Mouse (Mus musculus): Measurements from ENCODE around the gene Tdrd12. TPM values are rescaled to one million over a fixed set of nuclear protein-coding genes. Genes with fewer than 3 reads are reported as not detected.

Tdrd12 gene
- polyA plus RNA-seq, 1 experiment: not detected

DNA sequence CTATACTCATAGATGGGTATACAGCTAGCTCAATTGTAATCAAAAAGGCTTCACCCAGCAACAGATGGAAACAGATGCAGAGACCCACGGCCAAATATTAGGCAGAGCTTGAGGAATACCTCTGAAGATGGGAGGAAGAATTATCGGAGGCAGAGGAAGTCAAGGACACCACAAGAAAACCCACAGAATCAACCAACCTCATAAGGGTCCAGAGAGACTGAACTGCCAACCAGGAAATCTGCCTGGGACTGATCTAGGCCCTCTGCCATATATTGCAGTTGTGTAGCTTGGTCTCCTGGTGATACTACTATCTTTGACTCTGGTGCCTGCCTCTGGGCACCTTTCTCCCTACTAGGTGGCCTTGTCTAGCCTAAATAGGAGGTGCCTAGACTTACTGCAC, 10.8 kb downstream of the Tdrd12 start:
- no peak overlapping the region for H3K4me3 ChIP-seq
- no peak overlapping the region for H3ac ChIP-seq (ENCODE audit: control insufficient read depth, insufficient read length)
- no peak for TF ChIP-seq POLR2AphosphoS2 (IDR thresholded peaks at IDR 0.05; ENCODE audit: insufficient read length, low read depth)
- TF ChIP-seq SRF (IDR thresholded peaks at IDR 0.05; ENCODE audit: control insufficient read depth, insufficient read length, low read depth): no peak
- no peak for TF ChIP-seq MAX (IDR thresholded peaks at IDR 0.05; ENCODE audit: low read depth)
- TF ChIP-seq E2F4 (IDR thresholded peaks at IDR 0.05; ENCODE audit: insufficient read depth): no peak
- no peak for TF ChIP-seq REST (IDR thresholded peaks at IDR 0.05; ENCODE audit: insufficient read depth, insufficient read length)
- TF ChIP-seq USF1 (IDR thresholded peaks at IDR 0.05; ENCODE audit: low read depth): no peak
- no peak for TF ChIP-seq MYOD1 (IDR thresholded peaks at IDR 0.05; ENCODE audit: control insufficient read depth in 1 of 3, insufficient read length in 2 of 3, low read depth in 2 of 3)
- no peak for TF ChIP-seq MYOG (IDR thresholded peaks at IDR 0.05; ENCODE audit: control insufficient read depth in 1 of 3, insufficient read depth in 1 of 3, insufficient read length in 2 of 3, low read depth in 2 of 3)
- no peak for TF ChIP-seq POLR2A (IDR thresholded peaks at IDR 0.05; ENCODE audit: insufficient read length, low read depth)
- TF ChIP-seq TCF12 (IDR thresholded peaks at IDR 0.05; ENCODE audit: insufficient read depth, poor library complexity, severe bottlenecking): no peak
- TF ChIP-seq CEBPB (IDR thresholded peaks at IDR 0.05; ENCODE audit: insufficient read depth, poor library complexity, severe bottlenecking): no peak
- TF ChIP-seq TCF3 (IDR thresholded peaks at IDR 0.05; ENCODE audit: insufficient read length, low read depth): no peak
- no peak overlapping the region for H3K4me2 ChIP-seq (ENCODE audit: low read depth)
- H3K27me3 ChIP-seq (ENCODE audit: control insufficient read depth, insufficient read depth, insufficient read length): peaks cover 3% of the 10 kb centered on the region
- no peaks in the 10 kb centered on the region for H3K36me3 ChIP-seq (ENCODE audit: control insufficient read depth, insufficient read depth)
- no peaks in the 10 kb centered on the region for H3K79me2 ChIP-seq (ENCODE audit: control insufficient read depth, insufficient read depth)

DNA sequence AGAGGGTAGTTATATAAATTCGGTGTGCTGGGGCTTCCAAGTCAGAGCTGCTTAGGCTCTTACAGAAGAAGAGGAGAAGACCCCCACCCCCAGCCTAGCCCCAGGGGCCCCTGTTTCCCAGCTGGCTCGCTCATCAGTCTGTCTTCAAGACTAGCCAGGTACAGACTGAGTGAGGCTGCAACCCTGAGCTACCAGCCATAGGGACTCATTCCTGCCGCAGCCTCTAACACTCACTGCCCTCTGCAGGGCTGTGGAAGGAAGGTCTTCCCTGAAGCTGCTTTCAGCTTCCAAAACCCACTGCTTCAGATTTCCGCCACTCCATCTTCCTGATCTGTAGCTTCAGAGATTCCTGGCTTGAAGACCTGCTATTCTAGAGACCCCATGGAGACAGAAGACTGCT, 35.5 kb downstream of the Tdrd12 start:
- Histone ChIP-seq H3K36me3 (ENCODE audit: control insufficient read depth, insufficient read depth) (no peaks in the 10 kb centered on the region), H3K4me2 (ENCODE audit: low read depth) (no peak overlapping the region)

DNA sequence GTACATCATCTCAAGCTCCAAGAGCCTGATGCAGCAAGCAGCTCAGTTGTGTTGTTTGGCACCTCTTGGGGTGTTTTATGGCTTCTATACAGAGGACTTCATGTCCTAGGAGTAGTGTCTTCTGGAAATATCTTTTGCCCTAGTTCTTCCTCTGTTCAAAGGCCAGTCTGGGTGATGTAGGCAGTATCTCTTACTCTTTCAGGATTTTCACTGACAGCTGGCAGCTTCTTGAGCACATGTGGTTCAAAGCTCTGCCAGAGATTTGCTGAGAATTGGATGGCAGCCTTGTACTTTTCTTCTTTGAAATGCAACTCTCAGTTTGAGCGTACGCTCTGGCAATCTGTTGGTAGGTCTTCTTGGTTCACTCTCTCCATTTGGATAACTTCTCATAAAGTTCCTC, 40.0 kb downstream of the Tdrd12 start:
- no peak overlapping the region for H3ac ChIP-seq (ENCODE audit: control insufficient read depth, insufficient read length)
- TF ChIP-seq SRF (IDR thresholded peaks at IDR 0.05; ENCODE audit: control insufficient read depth, insufficient read length, low read depth) (no peak), USF1 (IDR thresholded peaks at IDR 0.05; ENCODE audit: low read depth) (no peak), TCF3 (IDR thresholded peaks at IDR 0.05; ENCODE audit: insufficient read length, low read depth) (no peak), MYOD1 (IDR thresholded peaks at IDR 0.05; ENCODE audit: control insufficient read depth in 1 of 3, insufficient read length in 2 of 3, low read depth in 2 of 3) (no peak), CEBPB (IDR thresholded peaks at IDR 0.05; ENCODE audit: insufficient read depth, poor library complexity, severe bottlenecking) (no peak), E2F4 (IDR thresholded peaks at IDR 0.05; ENCODE audit: insufficient read depth) (no peak), POLR2A (IDR thresholded peaks at IDR 0.05; ENCODE audit: insufficient read length, low read depth) (no peak), TCF12 (IDR thresholded peaks at IDR 0.05; ENCODE audit: insufficient read depth, poor library complexity, severe bottlenecking) (no peak), POLR2AphosphoS2 (IDR thresholded peaks at IDR 0.05; ENCODE audit: insufficient read length, low read depth) (no peak), MAX (IDR thresholded peaks at IDR 0.05; ENCODE audit: low read depth) (no peak), REST (IDR thresholded peaks at IDR 0.05; ENCODE audit: insufficient read depth, insufficient read length) (no peak), MYOG (IDR thresholded peaks at IDR 0.05; ENCODE audit: control insufficient read depth in 1 of 3, insufficient read depth in 1 of 3, insufficient read length in 2 of 3, low read depth in 2 of 3) (no peak)

More for the DNA sequence above, 35.5 kb downstream of the Tdrd12 start:
- H3K4me3 ChIP-seq: no peak overlapping the region
- TF ChIP-seq E2F4 (IDR thresholded peaks at IDR 0.05; ENCODE audit: insufficient read depth): no peak
- TF ChIP-seq MAX (IDR thresholded peaks at IDR 0.05; ENCODE audit: low read depth): no peak
- no peak for TF ChIP-seq TCF3 (IDR thresholded peaks at IDR 0.05; ENCODE audit: insufficient read length, low read depth)
- no peak for TF ChIP-seq POLR2A (IDR thresholded peaks at IDR 0.05; ENCODE audit: insufficient read length, low read depth)
- no peak for TF ChIP-seq USF1 (IDR thresholded peaks at IDR 0.05; ENCODE audit: low read depth)
- no peak for TF ChIP-seq REST (IDR thresholded peaks at IDR 0.05; ENCODE audit: insufficient read depth, insufficient read length)
- no peak for TF ChIP-seq TCF12 (IDR thresholded peaks at IDR 0.05; ENCODE audit: insufficient read depth, poor library complexity, severe bottlenecking)
- no peak for TF ChIP-seq POLR2AphosphoS2 (IDR thresholded peaks at IDR 0.05; ENCODE audit: insufficient read length, low read depth)
- no peak for TF ChIP-seq CEBPB (IDR thresholded peaks at IDR 0.05; ENCODE audit: insufficient read depth, poor library complexity, severe bottlenecking)
- H3K79me2 ChIP-seq (ENCODE audit: control insufficient read depth, insufficient read depth): no peaks in the 10 kb centered on the region
- H3K27me3 ChIP-seq (ENCODE audit: control insufficient read depth, insufficient read depth, insufficient read length): peaks cover 17% of the 10 kb centered on the region
- no peak overlapping the region for H3ac ChIP-seq (ENCODE audit: control insufficient read depth, insufficient read length)

DNA sequence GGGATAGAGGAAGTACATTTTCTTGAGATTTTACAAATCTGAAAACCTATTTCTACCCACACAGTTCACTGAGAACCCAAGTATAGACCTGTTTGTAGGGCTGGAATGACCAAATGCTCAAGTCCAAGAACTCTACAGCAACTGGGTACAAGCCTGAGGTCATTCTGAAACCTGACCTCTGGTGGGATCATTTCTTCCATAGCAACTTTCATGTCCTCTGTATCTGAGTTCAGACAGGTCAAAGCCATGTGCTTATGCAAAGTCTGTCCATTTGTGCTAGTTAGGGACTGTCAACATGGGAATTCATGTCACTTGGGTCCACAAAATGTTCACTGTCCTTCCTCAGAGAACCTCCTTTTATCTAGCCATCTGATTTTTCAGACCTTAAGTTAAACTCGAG, 46.5 kb downstream of the Tdrd12 start:
- Histone ChIP-seq H3K79me2 (ENCODE audit: control insufficient read depth, insufficient read depth) (no peaks in the 10 kb centered on the region), H3K4me3 (no peak overlapping the region), H3K36me3 (ENCODE audit: control insufficient read depth, insufficient read depth) (no peaks in the 10 kb centered on the region), H3ac (ENCODE audit: control insufficient read depth, insufficient read length) (no peak overlapping the region), H3K27me3 (ENCODE audit: control insufficient read depth, insufficient read depth, insufficient read length) (peaks cover 14% of the 10 kb centered on the region), H3K4me2 (ENCODE audit: low read depth) (no peak overlapping the region)
- TF ChIP-seq TCF12 (IDR thresholded peaks at IDR 0.05; ENCODE audit: insufficient read depth, poor library complexity, severe bottlenecking) (no peak), POLR2A (IDR thresholded peaks at IDR 0.05; ENCODE audit: insufficient read length, low read depth) (no peak), E2F4 (IDR thresholded peaks at IDR 0.05; ENCODE audit: insufficient read depth) (no peak), MYOG (IDR thresholded peaks at IDR 0.05; ENCODE audit: control insufficient read depth in 1 of 3, insufficient read depth in 1 of 3, insufficient read length in 2 of 3, low read depth in 2 of 3) (no peak), MYOD1 (IDR thresholded peaks at IDR 0.05; ENCODE audit: control insufficient read depth in 1 of 3, insufficient read length in 2 of 3, low read depth in 2 of 3) (no peak), TCF3 (IDR thresholded peaks at IDR 0.05; ENCODE audit: insufficient read length, low read depth) (no peak), USF1 (IDR thresholded peaks at IDR 0.05; ENCODE audit: low read depth) (no peak)

More for the DNA sequence above, 40.0 kb downstream of the Tdrd12 start:
- no peaks in the 10 kb centered on the region for H3K36me3 ChIP-seq (ENCODE audit: control insufficient read depth, insufficient read depth)
- H3K79me2 ChIP-seq (ENCODE audit: control insufficient read depth, insufficient read depth): no peaks in the 10 kb centered on the region
- peaks cover 14% of the 10 kb centered on the region for H3K27me3 ChIP-seq (ENCODE audit: control insufficient read depth, insufficient read depth, insufficient read length)
- no peak overlapping the region for H3K4me2 ChIP-seq (ENCODE audit: low read depth)
- no peak overlapping the region for H3K4me3 ChIP-seq

DNA sequence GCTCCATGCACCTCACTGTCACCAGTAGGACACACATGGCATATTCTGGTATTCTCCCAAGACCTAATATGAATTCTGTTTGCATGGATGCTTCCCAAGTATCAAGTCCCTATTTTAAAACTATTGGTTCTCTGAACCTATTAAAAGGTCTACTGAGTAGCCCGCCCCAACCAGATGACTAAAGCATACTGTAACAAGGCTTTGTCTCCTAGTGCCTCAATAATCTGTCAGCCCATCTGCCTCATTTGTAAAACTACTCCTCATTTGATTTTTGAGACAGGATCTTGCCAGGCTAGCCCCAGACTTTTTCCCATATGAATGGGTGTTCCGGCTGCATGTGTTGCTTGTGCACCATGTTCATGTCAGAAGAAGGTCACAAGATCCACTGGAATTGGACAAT, 47.4 kb downstream of the Tdrd12 start:
- Histone ChIP-seq H3ac (ENCODE audit: control insufficient read depth, insufficient read length) (no peak overlapping the region), H3K79me2 (ENCODE audit: control insufficient read depth, insufficient read depth) (no peaks in the 10 kb centered on the region), H3K4me2 (ENCODE audit: low read depth) (no peak overlapping the region), H3K27me3 (ENCODE audit: control insufficient read depth, insufficient read depth, insufficient read length) (peaks cover 14% of the 10 kb centered on the region), H3K4me3 (no peak overlapping the region), H3K36me3 (ENCODE audit: control insufficient read depth, insufficient read depth) (no peaks in the 10 kb centered on the region)
- TF ChIP-seq REST (IDR thresholded peaks at IDR 0.05; ENCODE audit: insufficient read depth, insufficient read length) (no peak), TCF12 (IDR thresholded peaks at IDR 0.05; ENCODE audit: insufficient read depth, poor library complexity, severe bottlenecking) (no peak), USF1 (IDR thresholded peaks at IDR 0.05; ENCODE audit: low read depth) (no peak), SRF (IDR thresholded peaks at IDR 0.05; ENCODE audit: control insufficient read depth, insufficient read length, low read depth) (no peak), MYOD1 (IDR thresholded peaks at IDR 0.05; ENCODE audit: control insufficient read depth in 1 of 3, insufficient read length in 2 of 3, low read depth in 2 of 3) (no peak), MAX (IDR thresholded peaks at IDR 0.05; ENCODE audit: low read depth) (no peak), CEBPB (IDR thresholded peaks at IDR 0.05; ENCODE audit: insufficient read depth, poor library complexity, severe bottlenecking) (no peak), POLR2A (IDR thresholded peaks at IDR 0.05; ENCODE audit: insufficient read length, low read depth) (no peak), TCF3 (IDR thresholded peaks at IDR 0.05; ENCODE audit: insufficient read length, low read depth) (no peak), POLR2AphosphoS2 (IDR thresholded peaks at IDR 0.05; ENCODE audit: insufficient read length, low read depth) (no peak), MYOG (IDR thresholded peaks at IDR 0.05; ENCODE audit: control insufficient read depth in 1 of 3, insufficient read depth in 1 of 3, insufficient read length in 2 of 3, low read depth in 2 of 3) (no peak), E2F4 (IDR thresholded peaks at IDR 0.05; ENCODE audit: insufficient read depth) (no peak)

All from myocyte (in vitro differentiated cells).